In the genomic region with DNA sequence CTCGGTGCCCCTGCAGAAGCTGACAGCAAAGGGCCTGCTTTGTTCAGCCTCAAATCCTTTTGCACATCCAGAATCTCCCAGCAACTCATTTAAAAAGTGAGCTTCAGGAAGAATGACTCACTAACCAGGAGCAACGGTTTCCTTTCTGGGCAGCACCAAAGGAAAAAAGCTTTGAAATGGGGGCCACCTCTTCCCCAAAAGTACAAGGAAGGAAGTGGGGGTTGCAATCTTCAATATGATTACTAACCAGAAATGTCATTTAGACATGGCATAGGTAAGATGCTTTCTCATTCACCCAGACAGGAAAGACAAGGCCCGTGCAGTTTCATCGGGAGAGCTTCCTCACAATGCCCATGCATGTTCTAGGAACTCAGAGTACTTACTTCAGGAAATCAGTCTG, we compare ENCODE assay signal across 12 mouse cellular contexts. TPM values are rescaled to one million over a fixed set of nuclear protein-coding genes. Genes with fewer than 3 reads are reported as not detected.
DNase-seq lines count a peak whose midpoint lies in the region; ATAC-seq and TF ChIP-seq lines count a peak whose summit lies in the region.
"Had no signal": no experiment of that assay in that cellular context is flagged by ENCODE, and none has a peak within 500 bp of the region (broad histone marks: within the 10 kb centered on the region; RNA-seq: fewer than 3 reads in every experiment).

No protein-coding gene starts in this region.

- H3K4me3 ChIP-seq in gastrocnemius, adult 2 months = peak overlapping the region; percentile 45
- H3K4me3 ChIP-seq in midbrain, embryonic 10.5 days = no peak overlapping the region
- no peak overlapping the region for H3K4me3 ChIP-seq in midbrain, embryonic 14.5 days (replicated peaks; ENCODE audit: low read depth, low read length)
- no peak overlapping the region for H3K4me3 ChIP-seq in hindbrain, embryonic 16.5 days (ENCODE audit: low read length)
- H3K4me3 ChIP-seq in stomach, embryonic 14.5 days (ENCODE audit: low read depth, low read length) = no peak overlapping the region
- H3K4me3 ChIP-seq: forebrain, embryonic 13.5 days; neural tube, embryonic 12.5 days had no signal

- H3K36me3 ChIP-seq in midbrain, embryonic 10.5 days = peaks cover 41% of the 10 kb centered on the region
- peaks cover 31% of the 10 kb centered on the region for H3K36me3 ChIP-seq in midbrain, embryonic 14.5 days (ENCODE audit: control insufficient read depth, insufficient read depth, low read length)
- H3K36me3 ChIP-seq in hindbrain, embryonic 16.5 days (ENCODE audit: control insufficient read depth, insufficient read depth, low read length) = peaks cover 25% of the 10 kb centered on the region
- peaks cover 18% of the 10 kb centered on the region for H3K36me3 ChIP-seq in stomach, embryonic 14.5 days (ENCODE audit: control insufficient read depth, insufficient read depth, low read length)

- ATAC-seq in midbrain, embryonic 14.5 days (ENCODE audit: low FRiP score, low TSS enrichment) = no peak
- no peak for ATAC-seq in hindbrain, embryonic 16.5 days
- no peak for ATAC-seq in stomach, embryonic 14.5 days (ENCODE audit: insufficient number of reproducible peaks, insufficient read depth, low FRiP score, low read depth)
- ATAC-seq: forebrain, embryonic 13.5 days had no signal

- no peak for TF ChIP-seq CTCF in gastrocnemius, adult 2 months (IDR thresholded peaks at IDR 0.05)

- no peak overlapping the region for H3K4me2 ChIP-seq in midbrain, embryonic 14.5 days (ENCODE audit: low read length)
- H3K4me2 ChIP-seq in hindbrain, embryonic 16.5 days (ENCODE audit: low read length) = no peak overlapping the region
- H3K4me2 ChIP-seq in stomach, embryonic 14.5 days (replicated peaks; ENCODE audit: low read depth, low read length) = no peak overlapping the region
- H3K4me2 ChIP-seq: forebrain, embryonic 13.5 days; neural tube, embryonic 12.5 days had no signal

- peak overlapping the region; percentile 81 for H3K27ac ChIP-seq in gastrocnemius, adult 2 months
- peak overlapping the region; percentile 35 for H3K27ac ChIP-seq in midbrain, embryonic 10.5 days (replicated peaks)
- no peak overlapping the region for H3K27ac ChIP-seq in midbrain, embryonic 14.5 days (replicated peaks; ENCODE audit: low read depth, low read length)
- H3K27ac ChIP-seq in hindbrain, embryonic 16.5 days (ENCODE audit: low read depth, low read length) = peak overlapping the region; percentile 56
- H3K27ac ChIP-seq in stomach, embryonic 14.5 days (ENCODE audit: low read length) = peak overlapping the region; percentile 48; the same call in 1 of the 2 replicates
- H3K27ac ChIP-seq: forebrain, embryonic 13.5 days; neural tube, embryonic 12.5 days had no signal

- H3K4me1 ChIP-seq in midbrain, embryonic 10.5 days = peaks cover 27% of the 10 kb centered on the region
- no peaks in the 10 kb centered on the region for H3K4me1 ChIP-seq in midbrain, embryonic 14.5 days (ENCODE audit: control insufficient read depth, insufficient read depth, low read length)
- peaks cover 11% of the 10 kb centered on the region for H3K4me1 ChIP-seq in hindbrain, embryonic 16.5 days (ENCODE audit: control insufficient read depth, insufficient read depth, low read depth, low read length)
- peaks cover 17% of the 10 kb centered on the region for H3K4me1 ChIP-seq in stomach, embryonic 14.5 days (ENCODE audit: control insufficient read depth, insufficient read depth, low read length)

- 71% methylated on average over 4 of the region's 4 CpGs for WGBS in midbrain, embryonic 10.5 days
- WGBS in midbrain, embryonic 14.5 days = 53% methylated on average over 4 of the region's 4 CpGs
- 61% methylated on average over 4 of the region's 4 CpGs for WGBS in hindbrain, embryonic 16.5 days
- WGBS in stomach, embryonic 14.5 days = 64% methylated on average over 4 of the region's 4 CpGs

- no peak overlapping the region for H3K9ac ChIP-seq in midbrain, embryonic 14.5 days (replicated peaks; ENCODE audit: low read length)
- no peak overlapping the region for H3K9ac ChIP-seq in hindbrain, embryonic 16.5 days (ENCODE audit: low read depth, low read length)
- H3K9ac ChIP-seq in stomach, embryonic 14.5 days (replicated peaks; ENCODE audit: low read depth, low read length) = no peak overlapping the region
- H3K9ac ChIP-seq: forebrain, embryonic 13.5 days; neural tube, embryonic 12.5 days had no signal

- H3K9me3 ChIP-seq in midbrain, embryonic 10.5 days (replicated peaks) = no peaks in the 10 kb centered on the region
- H3K9me3 ChIP-seq in midbrain, embryonic 14.5 days (ENCODE audit: control insufficient read depth, low read length) = no peaks in the 10 kb centered on the region
- H3K9me3 ChIP-seq in hindbrain, embryonic 16.5 days (ENCODE audit: control insufficient read depth, low read length) = no peaks in the 10 kb centered on the region
- no peaks in the 10 kb centered on the region for H3K9me3 ChIP-seq in stomach, embryonic 14.5 days (ENCODE audit: control insufficient read depth, low read depth, low read length)
- H3K9me3 ChIP-seq: forebrain, embryonic 13.5 days; neural tube, embryonic 12.5 days had no signal

- intact Hi-C loops in gastrocnemius, adult 2 months (cut with DNase I) = loop anchor here (5.0 kb wide), 1 partner anchor 236 kb away; no protein-coding TSS in a partner anchor

- no peak for DNase-seq in gastrocnemius, adult 2 months
- DNase-seq in gastrocnemius, postnatal 4 days (ENCODE audit: low spot score in 2 of 2) = no peak
- DNase-seq in midbrain, embryonic 10.5 days (ENCODE audit: low spot score) = no peak
- DNase-seq in midbrain, embryonic 14.5 days = no peak
- DNase-seq in thymus, adult 18-20 months = no peak
- no peak for DNase-seq in cerebellum, adult 8-10 months
- DNase-seq: adrenal gland, postnatal 14 days had no signal

- no peaks in the 10 kb centered on the region for H3K27me3 ChIP-seq in midbrain, embryonic 10.5 days (ENCODE audit: low read depth, poor library complexity, severe bottlenecking)
- no peaks in the 10 kb centered on the region for H3K27me3 ChIP-seq in midbrain, embryonic 14.5 days (ENCODE audit: control insufficient read depth, insufficient read depth, low read length)
- no peaks in the 10 kb centered on the region for H3K27me3 ChIP-seq in hindbrain, embryonic 16.5 days (replicated peaks; ENCODE audit: control insufficient read depth, insufficient read depth, low read length)
- H3K27me3 ChIP-seq in stomach, embryonic 14.5 days (ENCODE audit: control insufficient read depth, insufficient read depth, low read length) = no peaks in the 10 kb centered on the region
- H3K27me3 ChIP-seq: forebrain, embryonic 13.5 days; neural tube, embryonic 12.5 days had no signal

RNA-seq across cellular contexts. Expression of gene Hspb9, which starts 7.6 kb away (rescaled TPM):
- not detected for total RNA-seq in gastrocnemius, adult 2 months (2021)
- total RNA-seq in gastrocnemius, postnatal 4 days (2021) = not detected
- polyA plus RNA-seq in midbrain, embryonic 10.5 days (2016; fragmentation: Nextera tagmentation; extraction: Ambion mirVana) = 0.26 and 0.29 TPM in 2 replicates
- 0.70 TPM in 1 of 2 replicates, not detected in the other for polyA plus RNA-seq in midbrain, embryonic 14.5 days (2014; fragmentation: Nextera tagmentation; extraction: Ambion mirVana)
- polyA plus RNA-seq in hindbrain, embryonic 16.5 days (2015; fragmentation: Nextera tagmentation; extraction: Ambion mirVana) = 0.34 TPM in 1 of 2 replicates, not detected in the other
- polyA plus RNA-seq in stomach, embryonic 14.5 days (2014; fragmentation: Nextera tagmentation; extraction: Ambion mirVana) = 0.41 and 0.56 TPM in 2 replicates
- total RNA-seq: adrenal gland, postnatal 14 days had no signal
- polyA plus RNA-seq: forebrain, embryonic 13.5 days; large intestine, adult 2 months; neural tube, embryonic 12.5 days had no signal

RNA-seq across cellular contexts. Expression of gene Kat2a, which starts 9.0 kb away (rescaled TPM):
- 10 to 100 TPM; 11.9 to 12.1 TPM for total RNA-seq in gastrocnemius, adult 2 months (2021)
- 10 to 100 TPM; 20.6 to 21.6 TPM for total RNA-seq in gastrocnemius, postnatal 4 days (2021)
- polyA plus RNA-seq in midbrain, embryonic 10.5 days (2016; fragmentation: Nextera tagmentation; extraction: Ambion mirVana) = 66.6 and 72.2 TPM in 2 replicates
- 50.0 and 53.7 TPM in 2 replicates for polyA plus RNA-seq in midbrain, embryonic 14.5 days (2014; fragmentation: Nextera tagmentation; extraction: Ambion mirVana)
- 62.2 and 67.8 TPM in 2 replicates for polyA plus RNA-seq in hindbrain, embryonic 16.5 days (2015; fragmentation: Nextera tagmentation; extraction: Ambion mirVana)
- 50.7 and 51.7 TPM in 2 replicates for polyA plus RNA-seq in stomach, embryonic 14.5 days (2014; fragmentation: Nextera tagmentation; extraction: Ambion mirVana)

RNA-seq across cellular contexts. Expression of gene Rab5c, which starts 16.8 kb away (rescaled TPM):
- 10 to 100 TPM; 37.6 to 40.9 TPM for total RNA-seq in gastrocnemius, adult 2 months (2021)
- 10 to 100 TPM; 76.7 to 79.7 TPM for total RNA-seq in gastrocnemius, postnatal 4 days (2021)
- polyA plus RNA-seq in midbrain, embryonic 10.5 days (2016; fragmentation: Nextera tagmentation; extraction: Ambion mirVana) = 14.8 and 15.4 TPM in 2 replicates
- 86.8 and 156 TPM in 2 replicates for polyA plus RNA-seq in midbrain, embryonic 14.5 days (2014; fragmentation: Nextera tagmentation; extraction: Ambion mirVana)
- polyA plus RNA-seq in hindbrain, embryonic 16.5 days (2015; fragmentation: Nextera tagmentation; extraction: Ambion mirVana) = 43.7 and 43.8 TPM in 2 replicates
- 55.5 and 65.7 TPM in 2 replicates for polyA plus RNA-seq in stomach, embryonic 14.5 days (2014; fragmentation: Nextera tagmentation; extraction: Ambion mirVana)

RNA-seq across cellular contexts. Expression of gene Dhx58, which starts 17.2 kb away (rescaled TPM):
- total RNA-seq in gastrocnemius, adult 2 months (2021) = under 1 TPM; 0.38 to 0.39 TPM
- total RNA-seq in gastrocnemius, postnatal 4 days (2021) = 1 to 10 TPM; 1.0 to 1.1 TPM
- polyA plus RNA-seq in midbrain, embryonic 10.5 days (2016; fragmentation: Nextera tagmentation; extraction: Ambion mirVana) = 2.0 and 3.5 TPM in 2 replicates
- polyA plus RNA-seq in midbrain, embryonic 14.5 days (2014; fragmentation: Nextera tagmentation; extraction: Ambion mirVana) = 2.0 and 2.1 TPM in 2 replicates
- 2.5 and 2.6 TPM in 2 replicates for polyA plus RNA-seq in hindbrain, embryonic 16.5 days (2015; fragmentation: Nextera tagmentation; extraction: Ambion mirVana)
- 1.8 and 3.4 TPM in 2 replicates for polyA plus RNA-seq in stomach, embryonic 14.5 days (2014; fragmentation: Nextera tagmentation; extraction: Ambion mirVana)

RNA-seq across cellular contexts. Expression of gene Zfp385c, which starts 29.0 kb away (rescaled TPM):
- total RNA-seq in gastrocnemius, adult 2 months (2021) = under 1 TPM in 1 of 2 experiments, not detected in 1; 0.39 TPM
- 1 to 10 TPM; 1.9 to 2.2 TPM for total RNA-seq in gastrocnemius, postnatal 4 days (2021)
- 0.20 and 0.87 TPM in 2 replicates for polyA plus RNA-seq in midbrain, embryonic 10.5 days (2016; fragmentation: Nextera tagmentation; extraction: Ambion mirVana)
- polyA plus RNA-seq in midbrain, embryonic 14.5 days (2014; fragmentation: Nextera tagmentation; extraction: Ambion mirVana) = 0.41 and 0.49 TPM in 2 replicates
- polyA plus RNA-seq in hindbrain, embryonic 16.5 days (2015; fragmentation: Nextera tagmentation; extraction: Ambion mirVana) = 2.0 and 2.3 TPM in 2 replicates
- 0.22 TPM in 1 of 2 replicates, not detected in the other for polyA plus RNA-seq in stomach, embryonic 14.5 days (2014; fragmentation: Nextera tagmentation; extraction: Ambion mirVana)
- total RNA-seq: adrenal gland, postnatal 14 days had no signal
